ENCODE assay signal across 21 mouse cellular contexts in genomic region chr11:8439035-8439434, GRCm38 (mm10).
DNase-seq lines count a peak whose midpoint lies in the region; ATAC-seq and TF ChIP-seq lines count a peak whose summit lies in the region.
"Had no signal": no experiment of that assay in that cellular context is flagged by ENCODE, and none has a peak within 500 bp of the region (broad histone marks: within the 10 kb centered on the region; RNA-seq: fewer than 3 reads in every experiment).

No protein-coding gene starts in this region.

- H3K27ac ChIP-seq in forebrain, embryonic 10.5 days = no peak overlapping the region
- H3K27ac ChIP-seq in forebrain, postnatal 0 days (ENCODE audit: low read depth, low read length) = no peak overlapping the region
- peak overlapping the region; percentile 87 for H3K27ac ChIP-seq in embryonic facial prominence, embryonic 13.5 days
- H3K27ac ChIP-seq in limb, embryonic 12.5 days = peak overlapping the region; percentile 57; the same call in 1 of the 2 replicates
- H3K27ac ChIP-seq: forebrain, embryonic 13.5 days; hindbrain, embryonic 15.5 days; kidney, postnatal 0 days; liver, embryonic 15.5 days; midbrain, embryonic 13.5 days; neural tube, embryonic 13.5 days had no signal

- peaks cover 81% of the 10 kb centered on the region for H3K36me3 ChIP-seq in forebrain, embryonic 10.5 days (replicated peaks)
- no peaks in the 10 kb centered on the region for H3K36me3 ChIP-seq in forebrain, postnatal 0 days (ENCODE audit: insufficient read depth)
- H3K36me3 ChIP-seq in embryonic facial prominence, embryonic 13.5 days = peaks cover 75% of the 10 kb centered on the region
- H3K36me3 ChIP-seq in limb, embryonic 12.5 days = peaks cover 94% of the 10 kb centered on the region

- H3K9ac ChIP-seq in forebrain, postnatal 0 days = no peak overlapping the region
- H3K9ac ChIP-seq in embryonic facial prominence, embryonic 13.5 days = no peak overlapping the region
- H3K9ac ChIP-seq in limb, embryonic 12.5 days (replicated peaks) = no peak overlapping the region
- H3K9ac ChIP-seq: forebrain, embryonic 13.5 days; heart, embryonic 12.5 days; hindbrain, embryonic 15.5 days; liver, embryonic 15.5 days; midbrain, embryonic 13.5 days; neural tube, embryonic 13.5 days had no signal

- H3K9me3 ChIP-seq in forebrain, embryonic 10.5 days = no peaks in the 10 kb centered on the region
- H3K9me3 ChIP-seq in forebrain, postnatal 0 days (ENCODE audit: low read length) = no peaks in the 10 kb centered on the region
- H3K9me3 ChIP-seq in embryonic facial prominence, embryonic 13.5 days = no peaks in the 10 kb centered on the region
- H3K9me3 ChIP-seq in limb, embryonic 12.5 days = no peaks in the 10 kb centered on the region
- H3K9me3 ChIP-seq: forebrain, embryonic 13.5 days; heart, embryonic 12.5 days; hindbrain, embryonic 15.5 days; liver, embryonic 15.5 days; midbrain, embryonic 13.5 days; neural tube, embryonic 13.5 days had no signal

- DNase-seq in forebrain, embryonic 10.5 days (ENCODE audit: extremely low spot score, low spot score) = peak; percentile 5
- no peak for DNase-seq in forebrain, postnatal 0 days
- DNase-seq in 3134 (ENCODE audit: extremely low read depth, insufficient read length, low spot score) = peak; percentile 72
- no peak for DNase-seq in urinary bladder, adult 2 months (ENCODE audit: low spot score)
- DNase-seq in layer of hippocampus, adult 9-10 months (ENCODE audit: low spot score) = no peak
- DNase-seq in frontal cortex, adult 2 months (ENCODE audit: extremely low spot score in 1 of 2, low spot score in 1 of 2) = no peak
- DNase-seq: adrenal gland, adult 8-10 months; B cell, adult 2 months; cerebellum, adult 8-10 months; kidney, adult 11 months; thymus, postnatal 25 days had no signal

- ATAC-seq in forebrain, postnatal 0 days = no peak
- no peak for ATAC-seq in embryonic facial prominence, embryonic 13.5 days (ENCODE audit: insufficient number of reproducible peaks, insufficient read depth, low FRiP score, low TSS enrichment, low read depth)
- ATAC-seq in limb, embryonic 12.5 days (ENCODE audit: insufficient number of reproducible peaks, insufficient read depth, low FRiP score, low TSS enrichment, low read depth) = no peak
- ATAC-seq: forebrain, embryonic 13.5 days; midbrain, embryonic 13.5 days; Patski had no signal

- no peaks in the 10 kb centered on the region for H3K4me1 ChIP-seq in forebrain, embryonic 10.5 days
- 0 out of 2 replicates have a peak, but pooled peaks cover 7% of the 10 kb centered on the region for H3K4me1 ChIP-seq in forebrain, postnatal 0 days (ENCODE audit: insufficient read depth)
- H3K4me1 ChIP-seq in embryonic facial prominence, embryonic 13.5 days = peaks cover 32% of the 10 kb centered on the region
- H3K4me1 ChIP-seq in limb, embryonic 12.5 days (replicated peaks) = no peaks in the 10 kb centered on the region; the same call in 1 of the 2 replicates
- H3K4me1 ChIP-seq: forebrain, embryonic 13.5 days; hindbrain, embryonic 15.5 days; liver, embryonic 15.5 days; midbrain, embryonic 13.5 days had no signal

- TF ChIP-seq CTCF in forebrain, postnatal 0 days (IDR thresholded peaks at IDR 0.05; ENCODE audit: low read depth) = no peak

- no peak overlapping the region for H3K4me2 ChIP-seq in forebrain, postnatal 0 days (ENCODE audit: low read depth)
- H3K4me2 ChIP-seq in embryonic facial prominence, embryonic 13.5 days = no peak overlapping the region
- no peak overlapping the region for H3K4me2 ChIP-seq in limb, embryonic 12.5 days
- H3K4me2 ChIP-seq: forebrain, embryonic 13.5 days; heart, embryonic 12.5 days; hindbrain, embryonic 15.5 days; liver, embryonic 15.5 days; midbrain, embryonic 13.5 days; neural tube, embryonic 13.5 days had no signal

- H3K4me3 ChIP-seq in forebrain, embryonic 10.5 days = no peak overlapping the region
- no peak overlapping the region for H3K4me3 ChIP-seq in forebrain, postnatal 0 days (ENCODE audit: low read depth, low read length)
- H3K4me3 ChIP-seq in embryonic facial prominence, embryonic 13.5 days = no peak overlapping the region
- no peak overlapping the region for H3K4me3 ChIP-seq in limb, embryonic 12.5 days (replicated peaks)
- H3K4me3 ChIP-seq: forebrain, embryonic 13.5 days; heart, embryonic 12.5 days; hindbrain, embryonic 15.5 days; liver, embryonic 15.5 days; midbrain, embryonic 13.5 days; neural tube, embryonic 13.5 days had no signal

- no peaks in the 10 kb centered on the region for H3K27me3 ChIP-seq in forebrain, embryonic 10.5 days (ENCODE audit: poor library complexity, severe bottlenecking)
- no peaks in the 10 kb centered on the region for H3K27me3 ChIP-seq in forebrain, postnatal 0 days (ENCODE audit: insufficient read depth, low read length)
- no peaks in the 10 kb centered on the region for H3K27me3 ChIP-seq in embryonic facial prominence, embryonic 13.5 days
- H3K27me3 ChIP-seq in limb, embryonic 12.5 days = no peaks in the 10 kb centered on the region
- H3K27me3 ChIP-seq: forebrain, embryonic 13.5 days; heart, embryonic 12.5 days; hindbrain, embryonic 15.5 days; liver, embryonic 15.5 days; midbrain, embryonic 13.5 days; neural tube, embryonic 13.5 days; Patski had no signal

- 95% methylated on average over 9 of the region's 9 CpGs for WGBS in forebrain, embryonic 10.5 days
- 85% methylated on average over 9 of the region's 9 CpGs for WGBS in forebrain, postnatal 0 days
- WGBS in embryonic facial prominence, embryonic 13.5 days = 46% methylated on average over 9 of the region's 9 CpGs
- WGBS in limb, embryonic 12.5 days = 80% methylated on average over 9 of the region's 9 CpGs

Comparison
In these comparisons a context has a peak if more than half of its experiments do, and no peak if none do; other contexts are left out.
1. DNase-seq: peak in forebrain, embryonic 10.5 days (single experiment) and 3134 (single experiment); none in forebrain, postnatal 0 days (single experiment), urinary bladder, adult 2 months (single experiment), layer of hippocampus, adult 9-10 months (single experiment) and frontal cortex, adult 2 months (0 of 2).
2. H3K27ac ChIP-seq: peak in embryonic facial prominence, embryonic 13.5 days (single experiment) and limb, embryonic 12.5 days (single experiment); none in forebrain, embryonic 10.5 days (single experiment) and forebrain, postnatal 0 days (single experiment).